Mouse (Mus musculus) adrenal gland, adult 2 months (tissue): Measurements from ENCODE around the gene Morc2a. TPM values are rescaled to one million over a fixed set of nuclear protein-coding genes. Genes with fewer than 3 reads are reported as not detected.

Experiments used
- DNase-seq: peaks from one replicate; pipeline ENCODE4 v3.0.0; 2021
- polyA plus RNA-seq: library from polyadenylated mRNA; depleted of rRNA; stranded (reverse); fragments of >200 nt; gene quantifications from 2 replicates; pipeline ENCODE4 v1.2.3, GENCODE M21; 2012
- total RNA-seq, 2 experiments: library from RNA; stranded (reverse); gene quantifications; 2 replicates each; pipeline ENCODE4 v1.2.3; 2021

The Morc2a gene
- total and polyA plus RNA-seq, 3 experiments = 7.3 to 39.0 (median 33.4) TPM

- no peak for DNase-seq
Observed at GRCm38 (mm10) chr11:3684232-3684631, 35.2 kb downstream of the Morc2a start.

GRCm38 (mm10) chr11:3684723-3685430 is 35.9 kb downstream of the Morc2a start:
- DNase-seq = peak; percentile 65

GRCm38 (mm10) chr11:3685431-3685830 is 36.4 kb downstream of the Morc2a start:
- no peak for DNase-seq

GRCm38 (mm10) chr11:3686318-3686717 is 37.3 kb downstream of the Morc2a start:
- DNase-seq = no peak

- no peak for DNase-seq
Observed at GRCm38 (mm10) chr11:3686885-3687284, 37.9 kb downstream of the Morc2a start.

- no peak for DNase-seq
Observed at GRCm38 (mm10) chr11:3691746-3692145, 42.8 kb downstream of the Morc2a start.

GRCm38 (mm10) chr11:3696086-3696616 is 47.2 kb downstream of the Morc2a start:
- peak; percentile 39 for DNase-seq

GRCm38 (mm10) chr11:3697441-3697840 is 48.5 kb downstream of the Morc2a start:
- DNase-seq = no peak

GRCm38 (mm10) chr11:3703089-3703992 is 54.4 kb downstream of the Morc2a start:
- DNase-seq = no peak

GRCm38 (mm10) chr11:3704404-3704803 is 55.4 kb downstream of the Morc2a start:
- no peak for DNase-seq

GRCm38 (mm10) chr11:3707057-3707456 is 58.1 kb downstream of the Morc2a start:
- no peak for DNase-seq

- DNase-seq = no peak
Observed at GRCm38 (mm10) chr11:3710203-3710602, 61.2 kb downstream of the Morc2a start.

GRCm38 (mm10) chr11:3714486-3714885 is 65.5 kb downstream of the Morc2a start:
- DNase-seq = peak; percentile 68

- DNase-seq = no peak
Observed at GRCm38 (mm10) chr11:3716662-3717061, 67.7 kb downstream of the Morc2a start.

GRCm38 (mm10) chr11:3722036-3722435 is 73.0 kb downstream of the Morc2a start:
- no peak for DNase-seq

GRCm38 (mm10) chr11:3722861-3723260 is 73.9 kb downstream of the Morc2a start:
- no peak for DNase-seq

GRCm38 (mm10) chr11:3723910-3724309 is 74.9 kb downstream of the Morc2a start:
- no peak for DNase-seq

GRCm38 (mm10) chr11:3724726-3725125 is 75.7 kb downstream of the Morc2a start:
- no peak for DNase-seq

- no peak for DNase-seq
Observed at GRCm38 (mm10) chr11:3725331-3726054, 76.5 kb downstream of the Morc2a start.

GRCm38 (mm10) chr11:3727438-3728105 is 78.6 kb downstream of the Morc2a start:
- DNase-seq = no peak

GRCm38 (mm10) chr11:3731469-3731868 is 82.5 kb downstream of the Morc2a start:
- DNase-seq = no peak
